Mouse (Mus musculus): Measurements from ENCODE around the gene Eif5.
"Not testable (repeated sequence)": the region's sequence is repeated elsewhere in the genome, so short reads cannot be mapped to it uniquely, and the experiment has no call there.

Gene Eif5

DNA sequence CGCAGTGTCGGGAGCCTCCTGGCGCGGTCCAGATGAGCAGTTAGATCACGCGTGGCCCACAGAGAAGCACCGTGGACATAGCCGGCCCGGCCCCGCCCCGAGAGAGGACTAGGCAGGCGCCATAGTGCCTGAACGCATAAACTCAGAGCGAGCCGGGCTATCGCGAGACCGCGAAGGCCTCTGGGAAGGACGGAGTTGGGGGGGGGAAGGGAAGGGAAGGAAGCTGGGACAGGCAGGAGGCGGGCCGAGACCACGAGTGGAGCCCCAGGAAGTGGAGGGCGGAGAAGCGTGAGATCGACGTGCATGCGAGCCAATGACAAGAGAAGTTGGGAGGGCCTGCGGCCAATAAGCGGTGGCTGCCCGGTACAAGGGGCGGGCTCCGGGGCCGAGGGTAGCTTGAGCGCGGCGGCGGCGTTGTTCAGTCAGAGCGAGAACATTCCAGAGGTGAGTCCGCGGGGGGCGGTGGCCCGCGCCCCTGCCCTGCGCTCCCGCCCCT, at the start of gene Eif5:
Eif5 (plus strand) TSS at position 221 of the 496 bp plus-strand sequence.
- peak; percentile 98 for DNase-seq (ENCODE audit: low read depth, low spot score)

DNA sequence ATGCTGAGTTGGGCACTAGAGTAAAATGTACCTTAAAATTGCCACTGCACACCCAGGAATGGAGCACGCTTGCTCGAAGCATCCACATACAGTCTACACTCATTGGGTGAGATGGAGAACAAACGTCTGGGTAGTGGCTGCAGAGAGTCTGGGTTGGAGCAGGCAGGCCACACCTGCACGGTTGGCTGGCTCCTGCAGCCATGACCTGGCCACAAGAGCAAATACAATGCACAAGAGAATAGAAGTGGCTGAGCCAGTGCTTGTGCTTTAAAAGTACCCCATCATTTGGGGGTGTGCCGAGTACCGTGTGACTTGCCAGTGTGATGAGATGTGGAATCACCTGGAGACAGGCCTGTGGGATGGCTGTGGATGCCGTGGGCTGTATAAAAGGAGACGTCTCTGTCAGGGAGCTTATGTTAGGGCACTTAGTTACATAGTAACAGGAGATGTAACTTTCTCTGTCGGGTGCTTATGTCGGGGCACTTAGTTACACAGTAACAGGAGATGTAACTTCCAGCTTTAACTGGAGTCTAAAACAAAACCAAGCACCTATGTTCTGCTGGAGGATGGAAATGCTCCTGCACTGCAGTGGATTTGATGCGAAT, 48.5 kb upstream of the Eif5 start:
- DNase-seq (ENCODE audit: low read depth, low spot score) = no peak

DNA sequence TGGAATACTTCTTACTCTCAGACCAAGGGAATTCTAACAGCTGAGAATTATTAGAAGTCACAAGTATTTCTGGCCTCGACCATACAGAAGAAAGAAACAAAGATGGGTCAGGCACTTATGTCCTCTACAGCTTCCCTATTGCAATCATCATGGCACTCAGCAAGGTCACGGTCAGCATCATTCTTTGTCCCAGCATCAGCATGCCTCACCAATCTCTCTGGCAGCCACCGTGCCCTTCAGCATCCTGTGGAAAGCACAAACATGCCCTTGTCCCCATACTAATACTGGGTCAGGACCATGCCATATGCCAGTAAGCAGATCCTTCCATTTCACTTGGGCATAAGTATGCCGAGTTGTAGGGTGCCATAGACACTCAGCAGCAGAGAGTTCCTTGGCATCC, 42.9 kb upstream of the Eif5 start:
- no peak for DNase-seq (ENCODE audit: low read depth, low spot score)

DNA sequence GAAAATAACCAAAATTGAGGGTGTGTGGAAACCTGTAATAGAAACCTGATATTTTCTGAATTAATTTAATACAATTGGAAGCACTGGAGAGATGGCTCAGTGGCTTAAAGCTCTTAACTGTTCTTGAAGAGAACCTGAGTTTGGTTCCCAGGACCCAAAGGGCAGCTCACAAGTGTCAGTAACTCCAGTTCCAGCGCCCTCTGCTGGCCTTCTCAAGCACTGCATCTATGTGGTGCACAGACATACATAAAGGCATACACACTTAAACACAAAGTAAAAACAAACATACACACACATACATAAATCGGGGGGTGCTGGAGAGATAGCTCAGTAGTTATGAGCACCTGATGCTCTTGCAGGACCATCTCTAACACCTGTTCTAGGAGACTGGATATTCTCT, 40.7 kb upstream of the Eif5 start:
- no peak for DNase-seq (ENCODE audit: low read depth, low spot score)

DNA sequence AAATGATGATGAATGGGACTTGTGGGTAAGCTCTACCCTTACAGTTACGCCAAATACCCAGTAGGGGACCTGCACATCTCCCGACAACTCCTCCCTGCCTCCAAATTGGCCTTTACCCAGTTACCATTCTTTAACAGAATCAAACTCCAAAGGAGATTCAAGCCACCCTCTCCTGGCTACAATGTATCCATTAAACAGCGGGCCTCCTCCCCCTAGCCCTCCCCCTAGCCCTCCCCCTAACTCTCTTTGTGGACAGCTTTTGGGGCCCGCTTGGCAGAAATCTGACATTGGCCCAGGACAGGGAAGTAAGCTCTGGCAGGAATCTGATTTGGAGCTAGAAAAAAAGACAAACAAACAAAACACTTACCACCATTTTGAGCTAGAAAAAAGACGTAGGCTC, 38.2 kb upstream of the Eif5 start:
- DNase-seq (ENCODE audit: low read depth, low spot score) = no peak

DNA sequence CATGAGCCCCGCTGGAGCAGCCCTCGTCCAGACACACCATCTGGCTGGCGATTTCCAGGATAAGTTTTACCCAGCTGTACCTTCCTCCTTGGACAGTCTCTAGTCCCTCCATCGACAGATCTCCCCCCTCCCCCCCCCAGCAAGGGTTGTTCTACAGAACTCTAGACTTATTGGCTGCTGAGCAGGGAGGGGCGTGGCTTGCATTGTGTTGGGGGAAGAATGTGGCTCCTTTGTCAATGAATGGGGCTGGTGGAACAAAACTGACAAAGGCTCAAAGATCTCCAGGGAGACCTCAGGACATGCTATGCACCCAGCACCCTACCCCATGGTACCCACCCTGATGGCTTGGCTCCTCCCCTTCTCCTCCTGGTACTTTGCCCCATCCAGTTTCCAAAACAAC, 37.1 kb upstream of the Eif5 start:
- DNase-seq (ENCODE audit: low read depth, low spot score) = no peak

DNA sequence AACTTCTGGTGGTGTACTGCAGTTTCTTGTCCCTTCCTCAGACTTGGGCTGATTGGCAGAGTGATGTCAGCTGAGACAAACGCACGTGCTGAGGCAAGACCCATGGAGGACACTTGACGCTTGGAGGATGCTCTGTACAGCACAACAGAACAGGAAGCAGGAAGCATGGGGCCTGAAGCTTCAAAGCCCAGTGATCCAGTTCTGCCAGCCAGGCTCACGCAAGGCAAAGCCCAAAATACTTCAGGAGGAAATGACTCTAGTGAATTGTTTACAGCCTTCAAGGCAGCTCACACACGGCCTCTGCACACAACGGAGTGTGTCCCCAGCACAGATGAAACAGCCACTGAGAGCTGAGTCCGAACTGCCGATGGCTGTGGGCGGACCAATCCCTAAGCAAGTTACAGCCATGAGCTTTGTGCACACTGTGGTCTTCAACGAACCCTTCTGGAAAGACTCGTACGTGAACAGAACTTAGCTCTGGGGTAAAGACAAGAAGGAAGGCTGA, 34.7 kb upstream of the Eif5 start:
- DNase-seq (ENCODE audit: low read depth, low spot score) = no peak

DNA sequence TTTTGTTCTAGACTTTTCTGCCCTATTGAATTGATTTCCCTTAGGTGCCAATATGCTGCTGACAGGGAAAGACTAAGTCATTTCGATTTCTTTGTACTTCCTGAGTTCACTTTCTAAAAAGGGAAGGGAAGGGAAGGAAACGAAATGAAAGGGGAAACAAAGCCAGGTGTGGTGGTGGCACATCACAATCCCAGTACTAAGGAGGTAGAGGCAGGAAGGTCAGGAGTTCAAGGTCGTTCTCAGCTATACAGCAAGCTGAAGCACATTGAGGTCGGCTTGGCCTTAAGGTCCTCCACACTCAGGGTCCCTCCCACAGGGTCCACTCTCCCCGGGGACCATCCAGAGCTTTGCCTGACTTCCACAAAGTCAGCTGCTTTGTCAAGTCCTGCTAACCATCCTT, 34.2 kb upstream of the Eif5 start:
- no peak for DNase-seq (ENCODE audit: low read depth, low spot score)

DNA sequence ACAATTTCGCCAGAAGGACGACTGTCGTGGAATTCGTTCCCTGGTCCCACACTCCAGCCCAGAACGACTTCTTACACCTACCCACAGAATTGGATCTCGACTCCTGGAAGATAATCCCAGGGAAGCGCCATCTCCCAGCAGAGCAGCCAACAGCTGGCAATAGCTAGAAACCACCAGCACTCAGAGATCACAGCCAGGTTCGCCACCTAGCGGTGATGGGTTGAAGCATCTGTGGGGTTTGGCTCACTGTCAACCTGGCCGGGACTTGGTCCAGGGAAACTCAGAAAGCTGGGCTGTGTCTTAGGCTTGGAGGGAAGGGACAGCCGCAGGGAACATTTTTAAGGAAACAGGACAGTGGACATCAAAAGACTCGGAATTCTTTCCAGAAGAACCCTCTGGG, 32.9 kb upstream of the Eif5 start:
- peak; percentile 49 for DNase-seq (ENCODE audit: low read depth, low spot score)

DNA sequence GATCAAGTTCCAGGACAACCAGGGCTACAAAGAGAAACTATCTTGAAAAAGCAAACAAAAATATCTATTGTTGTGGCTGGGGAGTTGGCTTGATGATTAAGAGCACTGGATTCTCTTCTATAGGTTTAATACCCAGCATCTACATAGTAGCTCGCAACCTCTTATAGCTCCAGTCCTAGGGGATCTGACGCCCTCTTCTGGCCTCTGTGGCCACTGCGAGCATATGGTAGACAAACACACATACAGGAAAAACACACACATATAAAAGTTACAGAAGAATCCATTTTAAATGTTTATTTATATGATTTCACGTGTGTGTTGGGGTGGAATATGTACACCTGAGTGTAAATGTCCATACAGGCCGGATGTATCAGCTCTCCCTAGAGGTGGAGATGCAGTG, 30.8 kb upstream of the Eif5 start:
- DNase-seq (ENCODE audit: low read depth, low spot score) = no peak

DNA sequence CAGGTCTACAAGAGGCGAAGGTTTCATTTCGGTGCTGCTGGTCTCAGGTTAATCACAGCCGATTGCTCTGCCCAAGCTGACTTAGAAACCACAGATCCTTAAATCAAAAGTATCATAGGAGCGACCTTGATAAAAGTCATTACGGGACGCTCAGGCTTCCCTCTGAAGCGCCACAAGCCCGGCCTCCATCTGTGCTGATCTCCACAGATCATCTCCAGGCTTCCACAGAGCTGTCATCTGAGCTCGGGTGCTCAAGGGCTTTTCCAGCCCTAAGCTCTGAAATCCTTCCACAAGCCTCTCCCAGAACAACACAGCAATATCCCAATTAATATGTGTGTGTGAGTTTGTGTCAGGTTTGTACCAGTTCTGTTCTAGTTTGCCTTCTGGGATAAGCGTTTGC, 29.9 kb upstream of the Eif5 start:
- no peak for DNase-seq (ENCODE audit: low read depth, low spot score)

DNA sequence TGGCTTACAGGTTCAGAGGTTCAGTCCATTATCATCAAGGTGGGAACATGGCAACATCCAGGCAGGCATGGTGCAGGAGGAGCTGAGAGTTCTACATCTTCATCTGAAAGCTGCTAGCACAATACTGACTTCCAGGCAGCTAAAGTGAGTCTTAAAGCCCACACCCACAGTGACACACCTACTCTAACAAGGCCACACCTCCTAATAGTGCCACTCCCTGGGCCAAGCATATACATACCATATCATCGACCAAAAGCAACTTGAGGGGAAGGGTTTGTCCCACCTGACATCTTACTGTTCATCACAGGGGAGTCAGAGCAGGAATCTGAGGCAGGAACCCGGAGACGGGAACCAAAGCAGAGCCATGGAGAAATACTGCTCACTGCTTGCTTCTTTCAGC, 29.4 kb upstream of the Eif5 start:
- not testable (repeated sequence) for DNase-seq (ENCODE audit: low read depth, low spot score)

DNA sequence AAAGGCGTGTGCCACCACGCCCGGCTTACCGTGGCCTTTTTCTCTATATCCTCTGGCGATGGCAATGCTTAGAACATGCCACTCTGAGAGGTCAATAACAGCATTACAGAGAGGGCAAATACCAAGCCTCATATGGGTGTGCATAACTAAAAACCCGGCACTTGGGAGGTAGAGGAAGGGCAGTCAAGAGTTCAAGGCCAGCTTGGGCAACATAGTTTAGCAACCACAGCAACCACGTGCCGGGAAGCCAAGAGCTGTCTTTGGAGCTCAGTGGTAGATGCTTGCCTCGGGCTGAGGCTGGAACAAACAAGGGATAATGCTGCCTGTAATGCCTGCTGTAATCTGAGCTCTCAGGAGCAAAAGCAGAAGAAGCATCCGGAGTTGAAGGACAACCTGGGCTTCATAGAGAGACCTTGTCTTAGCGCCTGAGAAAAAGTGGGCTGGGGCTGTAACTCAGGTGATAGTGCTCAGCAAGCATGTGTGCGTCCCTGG, 25.2 kb upstream of the Eif5 start:
- DNase-seq (ENCODE audit: low read depth, low spot score) = no peak

DNA sequence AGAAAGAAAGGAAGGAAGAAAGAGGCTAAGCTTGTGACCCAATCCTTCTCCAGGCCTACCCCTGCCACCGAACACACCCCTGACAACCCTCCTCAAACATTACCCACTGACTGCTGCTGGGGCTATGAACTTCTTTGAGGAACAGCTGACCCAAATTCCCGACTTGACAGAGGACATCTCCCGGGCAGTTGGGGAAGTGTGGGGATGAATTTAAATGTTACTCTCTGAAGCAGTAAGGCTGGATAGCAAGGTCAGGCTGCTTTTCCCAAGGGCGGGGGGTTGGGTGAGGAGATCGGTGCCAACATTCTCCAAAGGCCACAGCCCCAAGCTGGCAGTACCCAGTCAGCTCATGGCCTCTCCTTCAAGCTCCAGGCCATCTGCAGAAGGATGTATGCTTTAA, 24.1 kb upstream of the Eif5 start:
- no peak for DNase-seq (ENCODE audit: low read depth, low spot score)

DNA sequence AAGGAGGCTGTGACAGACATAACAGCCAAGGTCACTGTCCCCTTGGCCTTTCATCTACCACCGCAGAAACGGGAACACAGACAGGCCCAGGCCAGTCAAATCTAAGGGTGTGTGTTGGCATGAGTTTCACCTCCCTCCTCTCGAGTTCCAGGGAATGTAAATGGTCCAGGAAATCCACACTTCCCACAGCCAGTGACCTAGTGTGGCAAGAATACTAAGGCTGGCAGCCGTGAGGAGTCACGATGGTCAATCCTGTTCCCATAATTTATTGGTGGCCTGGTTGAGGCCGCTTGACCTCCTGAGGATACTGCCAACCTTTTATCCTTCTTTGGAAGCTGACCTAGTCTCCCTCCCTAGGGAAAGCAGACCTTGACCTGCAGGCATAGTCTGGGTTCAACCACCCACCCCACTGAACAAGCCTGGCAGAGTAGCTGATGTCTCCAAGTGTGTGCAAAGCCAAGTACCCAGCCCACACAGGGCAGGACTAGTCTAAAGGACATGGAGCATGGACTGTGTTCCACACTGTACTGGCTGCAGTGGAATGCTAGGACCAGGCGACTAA, 23.5 kb upstream of the Eif5 start:
- no peak for DNase-seq (ENCODE audit: low read depth, low spot score)

DNA sequence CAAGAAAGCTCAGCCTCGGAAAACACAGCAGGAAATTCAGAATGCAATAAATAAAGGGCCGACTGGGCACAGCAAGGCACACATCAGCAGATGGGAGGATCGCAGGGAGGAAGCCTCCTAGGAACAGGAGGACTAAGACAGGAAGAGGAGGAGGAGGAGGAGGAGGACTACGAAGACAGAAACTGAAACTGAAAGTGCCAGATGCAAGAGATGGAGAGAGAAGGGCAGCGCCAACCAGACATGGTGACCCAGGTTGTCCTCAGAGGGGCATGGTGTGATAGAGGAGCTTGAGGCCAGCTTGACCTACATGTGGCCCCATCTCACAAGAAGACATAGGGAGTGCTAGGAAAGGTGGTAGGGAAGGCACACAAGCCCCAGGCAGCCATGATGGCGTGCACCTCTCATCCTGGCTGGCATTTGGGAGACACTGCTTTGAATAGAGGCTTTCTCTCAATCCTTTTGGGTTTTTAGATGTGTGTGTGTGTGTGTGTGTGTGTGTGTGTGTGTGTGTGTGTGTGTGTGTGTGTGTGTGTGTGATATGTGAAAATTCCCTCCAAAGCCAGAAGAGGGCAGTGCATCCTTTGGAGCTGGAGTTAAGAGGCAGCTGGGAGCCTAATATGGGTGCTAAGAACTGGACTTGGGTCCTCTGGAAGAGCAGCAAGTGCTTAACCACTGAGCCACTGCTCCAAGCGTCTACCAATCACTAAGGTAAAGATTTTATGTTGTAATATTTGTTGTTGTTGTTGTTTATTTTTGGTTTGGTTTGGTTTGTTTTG, 22.8 kb upstream of the Eif5 start:
- no peak for DNase-seq (ENCODE audit: low read depth, low spot score)

DNA sequence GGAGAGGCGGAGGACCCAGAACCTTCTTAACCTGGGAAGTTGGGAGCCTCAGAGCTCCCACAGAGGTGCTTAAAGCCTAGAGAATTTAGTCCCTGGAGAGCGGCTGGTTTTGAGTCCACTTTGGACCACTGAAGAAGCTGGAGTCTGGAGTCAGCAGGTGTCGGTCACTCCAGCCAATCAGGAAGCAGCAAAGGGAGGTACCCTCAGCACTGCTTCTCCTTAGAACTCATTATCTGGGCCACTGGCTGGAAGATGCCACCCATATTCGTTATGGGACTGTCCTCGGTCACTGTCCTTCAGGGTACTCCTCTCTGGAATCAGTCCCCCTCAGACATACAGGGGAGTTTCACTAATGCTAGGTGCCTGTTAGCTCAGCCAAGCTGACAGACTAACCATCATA, 21.9 kb upstream of the Eif5 start:
- DNase-seq (ENCODE audit: low read depth, low spot score) = no peak

DNA sequence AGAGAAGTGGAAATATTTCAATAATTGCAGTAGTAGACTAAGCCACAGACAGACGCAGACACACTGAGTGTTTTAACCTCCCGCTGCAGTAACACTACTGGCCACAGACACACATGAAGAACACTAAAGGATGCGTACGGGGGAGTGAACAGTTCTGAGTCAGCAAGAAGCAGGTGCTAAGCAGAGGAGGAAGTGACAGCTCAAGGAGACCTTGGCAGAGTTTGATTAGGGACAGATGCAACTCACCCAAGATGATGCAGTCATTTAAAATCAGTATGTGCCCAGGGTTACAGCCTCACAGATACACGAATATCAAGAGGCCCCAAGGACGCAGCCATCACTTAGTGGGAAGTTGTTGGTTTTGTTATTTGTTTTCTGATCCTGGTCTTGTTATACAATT, 21.0 kb upstream of the Eif5 start:
- no peak for DNase-seq (ENCODE audit: low read depth, low spot score)

DNA sequence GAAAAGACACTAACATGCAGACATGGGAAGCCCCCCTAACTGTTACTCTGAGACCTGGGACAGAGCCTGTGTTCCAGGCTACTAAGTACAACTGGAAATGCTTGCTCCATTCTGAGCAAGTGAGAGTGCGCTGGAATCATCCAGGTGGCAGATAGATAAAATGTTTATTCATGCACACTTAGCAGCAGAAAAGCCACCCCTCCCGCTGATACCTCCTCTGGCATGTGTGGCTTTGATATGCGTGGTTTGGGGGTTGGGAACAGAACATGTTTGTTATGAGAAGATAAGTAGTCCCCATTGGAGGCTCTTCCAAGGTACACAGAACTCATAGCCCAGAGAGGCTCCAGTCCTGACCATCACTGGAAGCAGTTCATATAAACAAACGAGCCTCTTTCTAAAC, 19.9 kb upstream of the Eif5 start:
- DNase-seq (ENCODE audit: low read depth, low spot score) = no peak

DNA sequence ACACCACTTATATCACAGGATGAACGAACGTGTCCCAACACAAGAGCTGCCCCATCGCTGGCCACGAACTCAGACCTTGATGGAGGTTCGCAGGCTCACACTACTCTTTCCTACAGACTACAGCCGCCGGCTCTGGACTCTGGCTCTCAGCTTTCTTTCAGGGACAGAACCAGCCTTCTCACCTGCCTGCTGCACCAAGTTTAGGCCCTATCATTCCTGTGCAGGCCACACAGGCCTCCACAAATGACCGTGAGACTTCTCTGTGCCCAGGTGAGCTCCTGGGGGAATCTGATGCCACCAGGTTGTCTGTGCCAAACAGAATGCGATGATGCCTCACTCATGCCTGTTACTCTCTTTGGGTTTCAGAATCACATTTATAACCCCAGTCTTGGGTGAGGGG, 19.4 kb upstream of the Eif5 start:
- DNase-seq (ENCODE audit: low read depth, low spot score) = no peak

DNA sequence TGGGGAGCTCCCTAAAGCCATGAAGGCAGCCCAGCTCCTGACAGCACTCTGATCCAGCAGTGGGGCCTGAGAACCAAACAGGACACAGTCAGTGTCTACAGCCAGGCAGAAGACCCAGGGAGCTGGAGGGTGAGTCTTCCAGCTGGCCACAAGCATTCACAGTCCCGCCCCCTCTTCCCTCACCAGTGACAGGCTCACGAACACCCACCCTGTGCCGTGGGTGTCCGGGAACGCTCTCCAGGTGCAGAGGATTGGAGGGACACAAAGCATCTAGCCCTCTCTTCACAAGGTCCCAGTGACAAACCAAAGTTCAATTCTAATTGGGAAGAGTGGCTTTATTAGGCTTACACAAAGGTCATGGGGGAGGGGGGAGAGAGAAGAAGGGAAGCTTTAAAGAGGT, 18.0 kb upstream of the Eif5 start:
- no peak for DNase-seq (ENCODE audit: low read depth, low spot score)

DNA sequence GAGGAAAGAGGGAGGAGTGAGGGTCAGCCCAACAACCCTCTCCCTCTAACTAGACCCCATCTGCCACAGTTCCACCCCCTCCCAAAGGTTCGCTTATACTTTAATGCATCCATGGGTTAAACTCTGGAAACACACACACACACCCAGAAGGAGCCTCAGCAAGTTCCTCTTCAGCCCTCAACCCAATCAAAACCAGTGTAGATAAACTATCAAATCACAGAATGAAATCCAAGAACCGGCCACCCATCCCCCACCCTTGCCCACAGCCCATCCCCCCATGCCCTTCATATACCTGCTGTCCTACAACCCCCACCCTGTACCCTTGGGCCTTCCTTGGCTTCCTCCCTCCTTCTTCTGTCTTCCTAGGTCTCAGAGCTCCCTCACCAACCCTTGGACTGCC, 16.8 kb upstream of the Eif5 start:
- no peak for DNase-seq (ENCODE audit: low read depth, low spot score)

DNA sequence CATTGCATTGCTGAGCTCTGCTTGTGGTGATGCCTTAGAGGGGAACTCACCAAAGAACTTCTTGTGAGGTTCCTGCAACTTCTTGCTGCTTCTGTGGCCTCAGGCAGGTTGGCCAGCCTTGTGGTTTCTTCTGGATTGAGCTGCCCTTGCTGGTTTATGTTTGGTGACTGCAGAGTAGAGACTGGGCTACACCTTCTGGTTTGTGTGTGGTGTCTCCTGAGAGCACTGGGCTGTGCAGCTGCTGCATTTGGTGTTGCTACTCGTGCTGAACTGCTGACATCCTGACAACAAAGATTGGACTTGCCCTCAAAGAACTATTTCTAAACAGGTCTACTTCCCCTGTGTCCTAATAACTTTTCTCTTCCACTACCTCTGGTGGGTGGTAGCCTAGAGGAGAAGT, 13.3 kb upstream of the Eif5 start:
- no peak for DNase-seq (ENCODE audit: low read depth, low spot score)

All from WW6 (cell line).